Mouse (Mus musculus) stomach, postnatal 0 days (tissue): ENCODE results near the gene Tshz3. TPM values are rescaled to one million over a fixed set of nuclear protein-coding genes. Genes with fewer than 3 reads are reported as not detected.

Source experiments
- ATAC-seq: fragments of 200-750 bp; cut with Nextera tagmentation; 2 replicates; pipeline ENCODE4 v1.8.0; 2017; ENCODE audit not compliant: low FRiP score, low TSS enrichment
- DNase-seq: peaks from one replicate; pipeline ENCODE4 v3.0.0-alpha.2; 2016; ENCODE audit warnings: low spot score
- H3K27ac ChIP-seq: fragments of 300-500 bp; sonication (generic); replicated peaks from 2 replicates; pipeline ENCODE4 v1.5.1; 2014; ENCODE audit warnings: mild to moderate bottlenecking, control low read depth
- H3K27me3 ChIP-seq: fragments of 300-500 bp; sonication (generic); 2 replicates; pipeline ENCODE4 v1.6.1; 2014; ENCODE audit warnings: low read length; ENCODE audit not compliant: control insufficient read depth, insufficient read depth
- H3K36me3 ChIP-seq: fragments of 300-500 bp; sonication (generic); 2 replicates; pipeline ENCODE4 v1.6.1; 2014; ENCODE audit warnings: low read length, mixed read lengths; ENCODE audit not compliant: control insufficient read depth, insufficient read depth
- H3K4me1 ChIP-seq: fragments of 300-500 bp; sonication (generic); replicated peaks from 2 replicates; pipeline ENCODE4 v1.6.1; 2014; ENCODE audit warnings: antibody characterized with exemption; ENCODE audit not compliant: control insufficient read depth, insufficient read depth
- H3K4me2 ChIP-seq: fragments of 300-500 bp; sonication (generic); replicated peaks from 2 replicates; pipeline ENCODE4 v1.6.1; 2014; ENCODE audit warnings: low read depth, mild to moderate bottlenecking, control low read depth, moderate library complexity
- H3K4me3 ChIP-seq: fragments of 300-500 bp; sonication (generic); 2 replicates; pipeline ENCODE4 v1.5.1; 2014; ENCODE audit warnings: low read depth, low read length, control low read depth
- H3K9ac ChIP-seq: fragments of 300-500 bp; sonication (generic); 2 replicates; pipeline ENCODE4 v1.6.1; 2014; ENCODE audit warnings: mild to moderate bottlenecking, low read length, control low read depth, mixed read lengths
- H3K9me3 ChIP-seq: fragments of 300-500 bp; sonication (generic); 2 replicates; pipeline ENCODE4 v1.6.1; 2016; ENCODE audit warnings: low read length; ENCODE audit not compliant: control insufficient read depth
- CTCF ChIP-seq: IDR thresholded peaks from 2 replicates; pipeline ENCODE4 v1.5.1; 2016; ENCODE audit warnings: antibody characterized with exemption, low read depth, mild to moderate bottlenecking, moderate library complexity
- EP300 ChIP-seq: optimal IDR thresholded peaks from 2 replicates; pipeline ENCODE3; 2016; ENCODE audit warnings: antibody characterized with exemption
- WGBS: fragments of 180-500 bp; shearing (Covaris S2); extraction: QIAGEN DNeasy Blood & Tissue Kit; methylation state at CpG from one replicate; pipeline ENCODE4 v1.1.7; 2014; 5-methylcytosine and 5-hydroxymethylcytosine counted together
- polyA plus RNA-seq: library from polyadenylated mRNA; unstranded; fragments of >200 nt; fragmentation: Nextera tagmentation; extraction: Ambion mirVana; gene quantifications from 2 replicates; pipeline ENCODE4 v1.2.1, GENCODE M21; 2015

Tshz3 gene
- polyA plus RNA-seq, 1 experiment from 2014 or later: 4.3 TPM

DNA sequence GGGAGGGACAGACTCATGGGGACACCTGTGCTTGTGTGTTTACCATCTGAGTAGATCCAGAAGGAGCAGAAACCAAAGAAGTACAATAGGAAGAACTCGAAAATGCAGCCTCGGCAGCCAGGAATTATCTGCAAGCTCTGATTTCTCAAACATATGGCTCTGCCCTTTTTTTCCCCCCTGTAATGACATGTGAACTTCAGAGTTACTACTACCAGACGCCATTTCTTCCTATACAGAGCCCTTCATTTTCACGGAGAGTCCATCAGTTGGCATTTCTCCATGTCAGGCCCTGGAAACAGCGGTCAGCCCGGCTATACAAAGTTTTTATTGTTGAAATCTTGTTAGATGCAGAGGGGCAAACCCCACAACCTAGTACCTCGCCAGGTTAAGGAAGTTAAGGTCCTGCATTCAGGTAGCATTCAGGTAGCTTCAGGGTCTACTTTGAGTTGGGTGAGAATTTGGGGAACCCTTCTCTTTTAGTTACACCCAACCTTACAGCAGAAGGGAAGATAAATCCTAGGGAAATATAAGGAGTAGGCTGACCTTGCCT is 3.2 kb upstream of the Tshz3 start:
- ATAC-seq: no peak
- TF ChIP-seq EP300 (no peak), CTCF (no peak)

DNA sequence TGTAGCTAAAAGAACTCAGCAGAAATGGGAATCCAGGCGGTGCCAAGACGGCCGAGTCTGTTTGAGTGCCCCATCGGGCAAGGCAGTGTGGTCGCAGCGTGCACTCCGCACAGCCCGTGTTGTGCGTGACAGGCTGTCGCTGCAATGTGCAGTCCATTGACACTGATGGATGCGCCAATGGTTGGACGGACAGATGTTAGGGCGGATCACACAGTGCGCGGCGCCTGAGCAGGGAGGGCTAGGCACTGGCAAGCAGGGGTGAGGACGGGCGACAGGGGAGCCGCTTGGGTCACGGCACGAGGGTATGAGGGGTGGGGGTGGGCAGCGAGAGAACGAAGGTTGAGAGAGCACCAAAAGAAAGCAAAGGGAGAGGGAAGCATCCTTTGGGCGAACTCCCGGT is 2.6 kb upstream of the Tshz3 start:
- no peak for ATAC-seq
- Histone ChIP-seq H3K27me3 (peaks cover 5% of the 10 kb centered on the region; the same call in 1 of the 2 replicates), H3K9me3 (no peaks in the 10 kb centered on the region), H3K4me1 (no peaks in the 10 kb centered on the region), H3K36me3 (no peaks in the 10 kb centered on the region), H3K4me2 (peak overlapping the region; percentile 99), H3K27ac (no peak overlapping the region), H3K4me3 (peak overlapping the region; percentile 83), H3K9ac (peak overlapping the region; percentile 76)
- WGBS: 11% methylated on average over 25 of the region's 25 CpGs
- no peak for DNase-seq
- TF ChIP-seq CTCF (no peak), EP300 (no peak)

More for the DNA sequence above, 3.2 kb upstream of the Tshz3 start:
- 54% methylated on average over 7 of the region's 7 CpGs for WGBS
- Histone ChIP-seq H3K27me3 (peaks cover 5% of the 10 kb centered on the region; the same call in 1 of the 2 replicates), H3K36me3 (no peaks in the 10 kb centered on the region), H3K9me3 (no peaks in the 10 kb centered on the region), H3K9ac (no peak overlapping the region), H3K4me2 (peak overlapping the region; percentile 99; the same call in 1 of the 2 replicates), H3K27ac (no peak overlapping the region), H3K4me3 (peak overlapping the region; percentile 83), H3K4me1 (no peaks in the 10 kb centered on the region)
- no peak for DNase-seq

DNA sequence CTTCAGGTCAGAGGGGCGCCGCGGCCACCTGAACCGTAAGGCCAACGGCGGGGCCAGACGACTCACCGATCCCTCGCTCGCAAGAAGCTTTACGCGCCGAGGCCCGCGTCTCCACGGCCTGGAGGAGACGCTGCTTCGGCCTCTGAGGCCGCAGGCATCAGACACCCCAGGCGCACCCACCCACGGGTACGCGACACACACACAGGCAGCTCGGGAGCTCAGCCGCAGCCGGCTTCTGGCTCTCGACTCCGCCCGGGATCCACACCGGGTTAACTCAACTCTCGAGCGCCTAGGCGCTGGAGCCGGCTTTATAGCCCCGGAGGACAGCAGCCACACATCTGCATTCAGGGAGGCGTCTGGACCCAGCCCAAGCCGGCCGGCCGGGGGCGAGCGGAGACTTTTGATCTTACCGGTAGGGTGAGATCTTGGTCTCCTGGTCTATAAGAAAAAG is 2.1 kb upstream of the Tshz3 start:
- Histone ChIP-seq H3K27ac (peak overlapping the region; percentile 88), H3K4me2 (peak overlapping the region; percentile 99), H3K36me3 (no peaks in the 10 kb centered on the region), H3K4me1 (no peaks in the 10 kb centered on the region), H3K9me3 (no peaks in the 10 kb centered on the region), H3K27me3 (peaks cover 5% of the 10 kb centered on the region; the same call in 1 of the 2 replicates), H3K9ac (peak overlapping the region; percentile 76), H3K4me3 (peak overlapping the region; percentile 83)
- DNase-seq (peak; percentile 45), ATAC-seq (no peak)
- WGBS: under 1% methylated on average over 42 of the region's 42 CpGs
- TF ChIP-seq EP300 (no peak), CTCF (no peak)

DNA sequence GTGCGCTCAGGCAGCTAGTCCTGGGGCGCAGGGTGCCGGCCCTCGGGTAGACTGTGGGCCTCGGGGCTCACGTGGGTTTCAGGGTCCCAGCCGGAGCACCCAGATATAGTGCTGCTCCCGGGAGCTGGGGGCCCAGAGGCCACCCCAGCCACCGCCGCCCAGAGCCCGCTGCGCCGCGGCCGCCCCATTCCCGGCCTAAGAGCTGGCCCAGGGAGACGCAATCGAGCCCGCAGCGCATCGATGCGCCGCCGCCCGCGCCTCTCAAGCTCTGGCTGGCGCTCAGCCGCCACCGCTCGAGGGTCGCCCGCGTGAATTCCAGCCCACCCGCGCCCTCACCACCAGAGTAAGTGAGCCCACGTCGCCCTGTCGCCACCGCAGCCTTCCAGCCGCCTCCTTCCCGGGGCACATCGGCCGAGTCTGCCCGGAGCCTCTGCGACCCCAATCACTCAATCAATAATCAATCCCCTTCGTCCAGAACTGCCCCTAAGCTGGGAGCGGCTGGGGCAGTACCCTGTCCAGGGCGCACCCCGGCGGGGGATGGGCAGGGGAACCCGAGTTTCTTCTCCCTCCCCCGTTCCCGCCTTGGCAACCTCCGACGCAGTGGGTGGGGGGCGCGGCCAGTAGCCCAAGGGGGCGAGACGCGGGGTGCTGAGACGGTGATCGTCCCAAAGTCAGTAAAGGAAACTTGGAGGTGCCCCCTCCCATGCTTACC is 1.4 kb upstream of the Tshz3 start:
- under 1% methylated on average over 52 of the region's 62 CpGs for WGBS
- Histone ChIP-seq H3K4me1 (no peaks in the 10 kb centered on the region), H3K27ac (peak overlapping the region; percentile 88), H3K4me2 (peak overlapping the region; percentile 99), H3K36me3 (no peaks in the 10 kb centered on the region), H3K4me3 (peak overlapping the region; percentile 83), H3K9ac (peak overlapping the region; percentile 76), H3K27me3 (peaks cover 5% of the 10 kb centered on the region; the same call in 1 of the 2 replicates), H3K9me3 (no peaks in the 10 kb centered on the region)
- no peak for TF ChIP-seq CTCF
- TF ChIP-seq EP300: no peak
- peak; percentile 73 for DNase-seq
- peak; percentile 43 for ATAC-seq

DNA sequence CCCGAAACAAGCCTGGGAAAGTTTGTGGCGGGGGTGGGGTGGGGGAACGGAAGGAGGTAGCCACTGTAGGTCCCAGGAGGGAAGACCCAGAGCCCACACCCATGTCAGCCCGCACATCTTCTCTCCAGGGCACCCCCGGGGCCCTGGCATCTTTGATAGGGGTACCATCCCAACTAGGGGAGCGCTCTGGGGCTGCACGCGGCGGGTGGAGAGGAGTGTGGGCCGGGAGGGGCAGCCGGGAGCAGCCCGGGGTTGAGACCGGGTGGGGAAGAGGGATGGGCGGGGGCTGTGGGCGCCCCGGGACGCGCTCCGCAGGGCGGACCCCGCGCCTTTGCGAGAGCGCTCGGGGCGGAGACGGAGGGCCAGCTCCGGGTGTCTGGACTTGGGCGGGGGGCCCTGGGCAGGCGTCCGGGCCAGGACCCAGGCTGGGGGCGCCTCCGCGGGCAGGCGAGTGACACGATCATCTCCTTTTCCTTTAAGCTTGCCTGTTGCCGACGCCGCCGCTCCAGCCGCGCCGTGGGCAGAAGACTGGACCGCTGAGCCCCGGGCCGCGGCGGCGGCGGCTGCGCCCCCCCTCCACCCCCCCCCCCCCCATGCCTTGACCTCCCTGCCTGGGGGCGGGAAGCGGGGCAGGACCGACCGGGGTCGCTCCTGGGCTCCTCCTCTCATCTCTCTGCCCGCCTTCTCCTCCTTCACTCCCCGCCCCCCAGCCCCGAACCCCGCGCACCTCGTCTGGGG is 631 bp upstream of the Tshz3 start:
- no peak; the same call in 1 of the 2 replicates for TF ChIP-seq CTCF
- no peak for TF ChIP-seq EP300
- Histone ChIP-seq H3K4me2 (peak overlapping the region; percentile 99), H3K9ac (peak overlapping the region; percentile 76), H3K4me1 (no peaks in the 10 kb centered on the region), H3K27ac (peak overlapping the region; percentile 88), H3K9me3 (no peaks in the 10 kb centered on the region), H3K4me3 (peak overlapping the region; percentile 83), H3K36me3 (no peaks in the 10 kb centered on the region), H3K27me3 (peaks cover 5% of the 10 kb centered on the region; the same call in 1 of the 2 replicates)
- ATAC-seq (peak; percentile 83), DNase-seq (peak; percentile 69)
- WGBS: 1% methylated on average over 21 of the region's 62 CpGs
